Mouse (Mus musculus): ENCODE measurements at regions not wholly inside any gene's neighbourhood (a gene's known extent, or its start where the extent isn't known, plus 50 kb on each side); places are given as distances from the start of the nearest gene placed in this dataset.

GRCm38 (mm10) chr3:40480258-40480951 lies 50.7 kb upstream of the Intu start:
- WGBS = 79% methylated on average over 15 of the region's 15 CpGs
- Histone ChIP-seq H3K36me3 (ENCODE audit: control insufficient read depth, insufficient read depth, low read length) (no peaks in the 10 kb centered on the region), H3K9me3 (ENCODE audit: control insufficient read depth, low read length) (no peaks in the 10 kb centered on the region), H3K27ac (ENCODE audit: low read depth, low read length) (no peak overlapping the region), H3K4me2 (ENCODE audit: low read length) (no peak overlapping the region), H3K4me1 (ENCODE audit: control insufficient read depth, insufficient read depth, low read depth, low read length) (no peaks in the 10 kb centered on the region), H3K27me3 (replicated peaks; ENCODE audit: control insufficient read depth, insufficient read depth, low read length) (no peaks in the 10 kb centered on the region), H3K9ac (ENCODE audit: low read depth, low read length) (no peak overlapping the region), H3K4me3 (ENCODE audit: low read length) (no peak overlapping the region)
- no peak for ATAC-seq

Measured in hindbrain, embryonic 16.5 days (tissue).